Mouse (Mus musculus): ENCODE measurements around the gene Lrrc1. TPM values are rescaled to one million over a fixed set of nuclear protein-coding genes. Genes with fewer than 3 reads are reported as not detected.

Gene Lrrc1
- polyA plus RNA-seq, 1 experiment, result 106 TPM

DNA sequence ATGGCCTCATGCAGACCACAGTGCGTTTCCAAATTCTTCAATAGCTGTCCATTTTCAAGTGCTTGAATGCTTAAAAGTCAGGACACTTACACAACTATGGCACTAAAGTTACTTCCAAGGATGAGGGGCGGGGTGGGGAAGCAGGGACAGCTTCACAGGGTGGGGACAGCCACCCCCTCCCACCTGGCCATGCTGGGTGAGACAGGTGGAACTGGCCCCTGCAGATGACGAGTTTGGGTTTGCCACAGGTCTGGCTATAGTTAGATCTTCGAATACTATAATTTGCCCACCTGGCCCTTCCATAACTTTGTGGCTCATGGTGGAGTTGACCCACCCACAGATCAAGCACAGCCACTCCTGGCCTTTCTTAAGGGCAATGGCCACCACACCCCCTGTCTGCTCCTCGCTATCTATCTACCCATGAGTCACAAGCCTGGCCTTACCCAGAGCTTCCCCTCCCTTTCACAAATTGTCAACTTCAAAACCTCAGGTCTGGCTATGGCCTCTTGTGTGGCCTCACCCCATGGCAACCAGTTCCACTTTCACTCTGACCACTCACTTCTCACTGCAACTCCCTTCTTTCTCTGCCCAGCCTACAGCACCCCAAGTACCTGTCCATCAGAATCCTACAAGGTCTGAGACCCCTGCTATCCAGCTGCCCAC lies 16.2 kb downstream of the Lrrc1 start:
- H3K27me3 ChIP-seq (ENCODE audit: control insufficient read depth, insufficient read depth, low read length), result no peaks in the 10 kb centered on the region
- TF ChIP-seq CTCF (IDR thresholded peaks at IDR 0.05; ENCODE audit: control insufficient read depth, insufficient read depth, insufficient replicate concordance, low read depth, low read length) (no peak), POLR2A (IDR thresholded peaks at IDR 0.05; ENCODE audit: control insufficient read depth, low read depth, low read length) (no peak)
- H3K4me1 ChIP-seq (ENCODE audit: control insufficient read depth, insufficient read depth, low read length), result no peaks in the 10 kb centered on the region
- H3K4me3 ChIP-seq (ENCODE audit: control insufficient read depth, low read depth, low read length), result no peak overlapping the region
- H3K27ac ChIP-seq (ENCODE audit: control insufficient read depth, insufficient read depth, low read depth, low read length), result no peak overlapping the region
- no peaks in the 10 kb centered on the region for H3K36me3 ChIP-seq (ENCODE audit: control insufficient read depth, insufficient read depth, low read length)

DNA sequence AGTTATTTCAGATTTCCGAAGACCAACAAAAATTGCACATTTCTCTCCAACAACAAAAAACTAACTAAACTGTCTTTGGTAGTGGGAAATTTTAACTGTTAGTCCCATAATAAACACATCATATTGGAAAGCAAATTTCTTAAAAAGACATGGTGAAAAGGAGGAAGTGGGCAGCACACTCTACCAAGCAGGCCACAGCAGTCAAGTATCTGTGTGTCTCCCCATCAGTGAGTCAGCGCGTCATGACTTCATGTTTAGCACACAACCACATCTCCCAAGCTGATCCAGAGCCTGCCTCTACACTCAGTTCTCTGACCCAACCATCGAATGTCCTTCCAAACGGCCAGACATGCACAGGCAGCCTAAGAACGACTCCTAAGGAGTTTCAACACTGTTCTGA lies 17.5 kb downstream of the Lrrc1 start:
- TF ChIP-seq CTCF (IDR thresholded peaks at IDR 0.05; ENCODE audit: control insufficient read depth, insufficient read depth, insufficient replicate concordance, low read depth, low read length) (no peak), POLR2A (IDR thresholded peaks at IDR 0.05; ENCODE audit: control insufficient read depth, low read depth, low read length) (no peak)
- H3K4me1 ChIP-seq (ENCODE audit: control insufficient read depth, insufficient read depth, low read length), result no peaks in the 10 kb centered on the region

DNA sequence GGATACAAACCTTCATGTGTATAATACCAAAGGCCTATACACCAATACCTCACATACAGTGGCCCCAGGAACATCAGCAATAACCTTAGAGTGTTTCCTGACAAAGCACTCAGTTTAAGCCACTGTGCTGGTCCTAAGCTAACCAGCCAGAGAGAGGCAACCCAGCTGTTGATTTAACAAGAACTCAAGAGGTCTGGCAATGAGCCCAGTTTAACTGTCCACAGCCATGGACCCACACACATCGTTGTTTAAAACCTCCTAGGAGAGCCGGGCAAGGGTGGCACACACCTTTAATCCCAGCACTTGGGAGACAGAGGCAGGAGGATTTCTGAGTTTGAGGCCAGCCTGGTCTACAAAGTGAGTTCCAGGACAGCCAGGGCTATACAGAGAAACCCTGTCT lies 18.0 kb downstream of the Lrrc1 start:
- TF ChIP-seq POLR2A (IDR thresholded peaks at IDR 0.05; ENCODE audit: control insufficient read depth, low read depth, low read length), result no peak
- no peak for TF ChIP-seq CTCF (IDR thresholded peaks at IDR 0.05; ENCODE audit: control insufficient read depth, insufficient read depth, insufficient replicate concordance, low read depth, low read length)
- Histone ChIP-seq H3K27me3 (ENCODE audit: control insufficient read depth, insufficient read depth, low read length) (no peaks in the 10 kb centered on the region), H3K27ac (ENCODE audit: control insufficient read depth, insufficient read depth, low read depth, low read length) (no peak overlapping the region), H3K4me1 (ENCODE audit: control insufficient read depth, insufficient read depth, low read length) (no peaks in the 10 kb centered on the region), H3K4me3 (ENCODE audit: control insufficient read depth, low read depth, low read length) (no peak overlapping the region), H3K36me3 (ENCODE audit: control insufficient read depth, insufficient read depth, low read length) (no peaks in the 10 kb centered on the region)

More for the DNA sequence above, 17.5 kb downstream of the Lrrc1 start:
- Histone ChIP-seq H3K4me3 (ENCODE audit: control insufficient read depth, low read depth, low read length) (no peak overlapping the region), H3K27me3 (ENCODE audit: control insufficient read depth, insufficient read depth, low read length) (no peaks in the 10 kb centered on the region), H3K36me3 (ENCODE audit: control insufficient read depth, insufficient read depth, low read length) (no peaks in the 10 kb centered on the region), H3K27ac (ENCODE audit: control insufficient read depth, insufficient read depth, low read depth, low read length) (no peak overlapping the region)

DNA sequence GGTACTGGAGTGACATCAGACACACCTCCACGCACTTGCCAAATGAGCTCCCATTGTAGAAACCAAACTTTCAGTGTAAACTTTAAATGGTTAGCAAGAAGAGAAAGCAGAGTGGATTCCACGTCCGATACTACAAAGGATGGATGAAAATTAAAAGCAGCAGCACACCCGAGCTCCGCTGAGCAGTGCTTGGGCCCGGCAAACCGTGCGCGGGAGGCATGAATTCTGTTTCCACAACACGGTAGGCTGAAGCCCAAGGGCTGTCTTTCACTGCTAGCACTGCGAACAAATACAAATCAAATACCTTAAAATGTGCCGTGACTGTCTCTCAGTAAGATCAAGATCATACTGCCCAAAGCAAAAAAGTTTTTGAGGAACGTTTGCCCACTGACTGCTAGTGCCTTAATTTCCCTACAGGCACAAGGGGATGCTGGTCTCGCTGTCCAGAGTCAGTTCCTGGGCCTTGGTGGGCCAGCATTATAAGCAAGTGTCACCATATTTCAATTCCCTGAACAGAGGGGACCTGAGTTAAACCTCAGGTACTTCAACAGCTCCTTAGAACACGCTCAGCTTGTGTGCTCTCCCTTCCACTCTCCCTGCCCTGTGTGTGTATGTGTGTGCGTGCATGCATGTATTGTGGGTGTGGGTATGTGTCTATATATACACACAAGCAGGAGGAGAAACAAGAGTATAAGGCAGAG lies 18.9 kb downstream of the Lrrc1 start:
- no peaks in the 10 kb centered on the region for H3K36me3 ChIP-seq (ENCODE audit: control insufficient read depth, insufficient read depth, low read length)
- no peak overlapping the region for H3K4me3 ChIP-seq (ENCODE audit: control insufficient read depth, low read depth, low read length)
- H3K27me3 ChIP-seq (ENCODE audit: control insufficient read depth, insufficient read depth, low read length), result no peaks in the 10 kb centered on the region
- H3K4me1 ChIP-seq (ENCODE audit: control insufficient read depth, insufficient read depth, low read length), result no peaks in the 10 kb centered on the region
- no peak overlapping the region for H3K27ac ChIP-seq (ENCODE audit: control insufficient read depth, insufficient read depth, low read depth, low read length)
- no peak for TF ChIP-seq POLR2A (IDR thresholded peaks at IDR 0.05; ENCODE audit: control insufficient read depth, low read depth, low read length)
- no peak for TF ChIP-seq CTCF (IDR thresholded peaks at IDR 0.05; ENCODE audit: control insufficient read depth, insufficient read depth, insufficient replicate concordance, low read depth, low read length)

DNA sequence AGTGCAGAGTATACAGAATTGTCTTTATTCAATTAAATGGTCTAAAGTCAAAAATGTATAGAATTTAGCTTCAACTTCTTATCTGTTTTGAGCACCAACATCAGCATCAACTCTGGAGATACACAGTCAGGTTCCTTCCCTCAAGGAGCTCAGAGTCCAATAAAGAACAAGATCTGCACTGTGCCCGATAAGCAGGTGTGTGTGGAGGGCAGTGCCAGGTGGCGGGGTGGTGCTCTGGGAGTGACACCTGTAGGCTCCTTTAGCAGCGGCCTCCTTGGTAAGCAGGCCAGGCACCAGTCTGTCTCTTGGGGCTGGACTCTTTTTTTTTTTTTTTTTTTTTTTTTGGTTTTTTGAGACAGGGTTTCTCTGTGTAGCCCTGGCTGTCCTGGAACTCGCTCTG lies 20.9 kb downstream of the Lrrc1 start:
- Histone ChIP-seq H3K4me1 (ENCODE audit: control insufficient read depth, insufficient read depth, low read length) (no peaks in the 10 kb centered on the region), H3K4me3 (ENCODE audit: control insufficient read depth, low read depth, low read length) (no peak overlapping the region), H3K27me3 (ENCODE audit: control insufficient read depth, insufficient read depth, low read length) (no peaks in the 10 kb centered on the region), H3K27ac (ENCODE audit: control insufficient read depth, insufficient read depth, low read depth, low read length) (no peak overlapping the region), H3K36me3 (ENCODE audit: control insufficient read depth, insufficient read depth, low read length) (no peaks in the 10 kb centered on the region)
- TF ChIP-seq CTCF (IDR thresholded peaks at IDR 0.05; ENCODE audit: control insufficient read depth, insufficient read depth, insufficient replicate concordance, low read depth, low read length) (no peak), POLR2A (IDR thresholded peaks at IDR 0.05; ENCODE audit: control insufficient read depth, low read depth, low read length) (no peak)

DNA sequence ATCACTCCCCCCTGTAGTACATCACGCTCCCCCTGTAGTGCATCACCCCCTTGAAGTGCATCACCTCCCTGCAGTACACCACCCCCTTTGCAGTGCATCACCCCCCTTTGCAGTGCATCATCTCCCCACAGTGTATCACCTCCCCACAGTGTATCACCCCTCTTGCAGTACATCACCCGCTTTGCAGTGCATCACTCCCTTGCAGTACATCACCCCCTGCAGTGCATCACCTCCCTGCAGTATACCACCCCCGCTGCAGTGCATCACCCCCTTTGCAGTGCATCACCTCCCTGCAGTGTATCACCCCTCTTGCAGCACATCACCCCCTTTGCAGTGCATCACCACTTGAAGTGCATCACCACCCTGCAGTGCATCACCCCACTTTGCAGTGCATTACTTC lies 22.2 kb downstream of the Lrrc1 start:
- no peak overlapping the region for H3K4me3 ChIP-seq (ENCODE audit: control insufficient read depth, low read depth, low read length)

DNA sequence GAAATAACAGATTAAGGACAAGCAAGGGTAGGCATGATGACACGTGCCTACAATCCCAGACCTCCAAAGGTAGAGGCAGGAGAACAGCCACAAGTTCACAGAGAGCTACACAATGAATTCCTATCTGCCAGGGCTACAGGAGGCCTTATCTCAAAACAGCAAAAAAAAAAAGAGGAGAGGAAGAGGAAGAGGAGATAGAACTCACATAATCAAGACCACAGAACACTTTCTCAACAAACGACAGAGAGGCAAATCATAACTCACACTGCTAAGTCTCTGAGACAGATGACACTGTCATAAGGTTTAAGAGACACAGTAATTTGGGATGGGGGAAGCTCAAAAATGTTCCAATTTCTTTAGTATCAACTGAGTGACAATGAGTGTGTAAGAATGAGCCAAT lies 25.5 kb downstream of the Lrrc1 start:
- Histone ChIP-seq H3K4me1 (ENCODE audit: control insufficient read depth, insufficient read depth, low read length) (no peaks in the 10 kb centered on the region), H3K36me3 (ENCODE audit: control insufficient read depth, insufficient read depth, low read length) (no peaks in the 10 kb centered on the region), H3K27ac (ENCODE audit: control insufficient read depth, insufficient read depth, low read depth, low read length) (no peak overlapping the region), H3K27me3 (ENCODE audit: control insufficient read depth, insufficient read depth, low read length) (no peaks in the 10 kb centered on the region), H3K4me3 (ENCODE audit: control insufficient read depth, low read depth, low read length) (no peak overlapping the region)
- no peak for TF ChIP-seq CTCF (IDR thresholded peaks at IDR 0.05; ENCODE audit: control insufficient read depth, insufficient read depth, insufficient replicate concordance, low read depth, low read length)
- no peak for TF ChIP-seq POLR2A (IDR thresholded peaks at IDR 0.05; ENCODE audit: control insufficient read depth, low read depth, low read length)

More for the DNA sequence above, 22.2 kb downstream of the Lrrc1 start:
- no peak overlapping the region for H3K27ac ChIP-seq (ENCODE audit: control insufficient read depth, insufficient read depth, low read depth, low read length)
- TF ChIP-seq CTCF (IDR thresholded peaks at IDR 0.05; ENCODE audit: control insufficient read depth, insufficient read depth, insufficient replicate concordance, low read depth, low read length), result no peak
- no peaks in the 10 kb centered on the region for H3K27me3 ChIP-seq (ENCODE audit: control insufficient read depth, insufficient read depth, low read length)
- no peaks in the 10 kb centered on the region for H3K36me3 ChIP-seq (ENCODE audit: control insufficient read depth, insufficient read depth, low read length)
- no peaks in the 10 kb centered on the region for H3K4me1 ChIP-seq (ENCODE audit: control insufficient read depth, insufficient read depth, low read length)
